Mouse (Mus musculus) forebrain, embryonic 16.5 days (tissue): ENCODE data around the gene Cux2. TPM values are rescaled to one million over a fixed set of nuclear protein-coding genes. Genes with fewer than 3 reads are reported as not detected.

Experiments
- ATAC-seq: fragments of 200-750 bp; cut with Nextera tagmentation; 2 replicates; pipeline ENCODE4 v1.8.0; 2017; ENCODE audit warnings: mild to moderate bottlenecking, moderate library complexity
- H3K27ac ChIP-seq: fragments of 300-500 bp; sonication (generic); 2 replicates; pipeline ENCODE4 v1.5.1; 2014; ENCODE audit warnings: low read length, control low read depth
- H3K27me3 ChIP-seq: fragments of 300-500 bp; sonication (generic); replicated peaks from 2 replicates; pipeline ENCODE4 v1.6.1; 2014; ENCODE audit warnings: low read length; ENCODE audit not compliant: control insufficient read depth, insufficient read depth
- H3K36me3 ChIP-seq: fragments of 300-500 bp; sonication (generic); 2 replicates; pipeline ENCODE4 v1.6.1; 2014; ENCODE audit not compliant: control insufficient read depth, insufficient read depth
- H3K4me1 ChIP-seq: fragments of 300-500 bp; sonication (generic); replicated peaks from 2 replicates; pipeline ENCODE4 v1.6.1; 2014; ENCODE audit warnings: low read length; ENCODE audit not compliant: control insufficient read depth, insufficient read depth
- H3K4me2 ChIP-seq: fragments of 300-500 bp; sonication (generic); 2 replicates; pipeline ENCODE4 v1.6.1; 2014; ENCODE audit warnings: mild to moderate bottlenecking, low read length, control low read depth
- H3K4me3 ChIP-seq: fragments of 300-500 bp; sonication (generic); replicated peaks from 2 replicates; pipeline ENCODE4 v1.5.1; 2014; ENCODE audit warnings: mild to moderate bottlenecking, low read length, control low read depth
- H3K9ac ChIP-seq: fragments of 300-500 bp; sonication (generic); replicated peaks from 2 replicates; pipeline ENCODE4 v1.6.1; 2014; ENCODE audit warnings: low read depth, low read length, control low read depth
- H3K9me3 ChIP-seq: fragments of 300-500 bp; sonication (generic); 2 replicates; pipeline ENCODE4 v1.6.1; 2016; ENCODE audit warnings: low read length; ENCODE audit not compliant: control insufficient read depth
- WGBS: fragments of 180-500 bp; shearing (Covaris S2); extraction: QIAGEN DNeasy Blood & Tissue Kit; methylation state at CpG from one replicate; pipeline ENCODE4 v1.1.7; 2014; 5-methylcytosine and 5-hydroxymethylcytosine counted together
- polyA plus RNA-seq: library from polyadenylated mRNA; unstranded; fragments of >200 nt; fragmentation: Nextera tagmentation; extraction: Ambion mirVana; gene quantifications from 2 replicates; pipeline ENCODE4 v1.2.1, GENCODE M21; 2015

Cux2 gene
- polyA plus RNA-seq, 1 experiment from 2014 or later = 32.0 TPM

DNA sequence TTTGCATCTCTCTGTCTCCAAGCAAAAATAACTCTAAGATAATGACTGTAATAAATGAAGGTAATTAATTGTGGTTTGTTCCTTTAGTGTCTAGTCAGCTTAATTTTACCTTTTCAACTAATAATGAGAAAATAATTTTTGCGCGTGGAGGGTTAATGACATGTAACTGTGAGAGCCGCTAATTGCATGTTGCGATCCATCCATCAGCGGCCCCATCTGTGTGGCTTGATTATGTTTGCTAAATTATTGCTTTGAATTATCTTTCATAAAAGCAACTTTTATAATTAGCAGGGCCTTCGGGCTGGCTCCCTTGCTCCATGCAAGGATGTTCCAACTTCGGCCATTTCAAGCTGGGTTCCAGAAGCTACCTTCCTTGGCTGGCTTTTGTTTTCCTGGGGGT, 130.7 kb downstream of the Cux2 start:
- no peak; the same call in 1 of the 2 replicates for ATAC-seq
- H3K4me2 ChIP-seq = no peak overlapping the region
- peaks cover 27% of the 10 kb centered on the region for H3K4me1 ChIP-seq
- whole genome bisulfite sequencing = 30% methylated on average over 7 of the region's 7 CpGs
- no peaks in the 10 kb centered on the region for H3K27me3 ChIP-seq
- no peak overlapping the region for H3K9ac ChIP-seq
- H3K36me3 ChIP-seq = no peaks in the 10 kb centered on the region
- no peak overlapping the region for H3K4me3 ChIP-seq
- H3K27ac ChIP-seq = 0 out of 2 replicates have a peak overlapping the region, but pooled peaks have one; percentile 44
- H3K9me3 ChIP-seq = no peaks in the 10 kb centered on the region

DNA sequence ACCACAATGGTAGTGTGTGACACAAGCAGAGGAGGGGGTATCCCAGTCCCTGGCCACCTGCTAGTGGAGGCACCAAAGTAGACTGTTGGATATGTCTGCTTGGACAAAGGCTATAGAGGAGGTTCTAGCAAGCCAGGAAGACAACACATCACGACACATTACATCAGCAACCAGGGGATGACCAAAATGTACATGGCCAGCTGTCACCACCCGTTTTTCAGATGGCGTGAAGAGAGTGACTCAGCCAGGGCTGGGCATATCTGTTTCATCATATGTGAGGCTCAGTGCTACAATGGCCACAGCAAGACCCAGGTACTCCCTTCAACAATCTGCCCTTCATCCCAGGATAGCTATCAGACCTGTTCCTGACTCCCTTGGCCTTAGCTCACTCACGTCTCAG, 133.1 kb downstream of the Cux2 start:
- ATAC-seq = no peak
- Histone ChIP-seq H3K9me3 (no peaks in the 10 kb centered on the region), H3K9ac (no peak overlapping the region), H3K4me2 (no peak overlapping the region), H3K27me3 (no peaks in the 10 kb centered on the region), H3K36me3 (no peaks in the 10 kb centered on the region), H3K27ac (no peak overlapping the region), H3K4me1 (peaks cover 23% of the 10 kb centered on the region), H3K4me3 (no peak overlapping the region)
- 90% methylated on average over 4 of the region's 4 CpGs for WGBS

DNA sequence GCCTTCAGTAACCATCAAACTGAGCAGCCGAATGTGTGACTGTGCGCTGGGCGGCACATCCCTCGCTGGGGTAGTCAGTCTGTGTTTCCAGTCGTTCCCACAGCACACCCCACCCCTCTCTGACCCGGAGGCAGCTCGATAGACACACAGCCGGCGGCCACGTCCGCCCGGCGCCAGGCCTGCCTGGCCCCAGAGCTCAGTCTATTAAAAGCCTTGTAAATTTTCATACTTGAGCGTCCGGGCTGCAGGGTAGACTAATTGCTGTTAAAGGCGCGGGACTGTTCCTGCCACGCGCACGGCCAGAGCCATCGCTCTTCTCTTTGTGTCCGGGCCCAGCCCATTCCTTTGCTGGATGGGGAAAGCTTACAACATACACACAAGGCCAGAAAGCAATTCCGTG, 135.9 kb downstream of the Cux2 start:
- Histone ChIP-seq H3K9me3 (no peaks in the 10 kb centered on the region), H3K27me3 (no peaks in the 10 kb centered on the region), H3K36me3 (no peaks in the 10 kb centered on the region), H3K9ac (0 out of 2 replicates have a peak overlapping the region, but pooled peaks have one; percentile 17), H3K4me1 (peaks cover 7% of the 10 kb centered on the region), H3K4me2 (no peak overlapping the region), H3K27ac (no peak overlapping the region), H3K4me3 (no peak overlapping the region)
- ATAC-seq = peak; percentile 20; the same call in 1 of the 2 replicates
- WGBS = 36% methylated on average over 23 of the region's 23 CpGs

DNA sequence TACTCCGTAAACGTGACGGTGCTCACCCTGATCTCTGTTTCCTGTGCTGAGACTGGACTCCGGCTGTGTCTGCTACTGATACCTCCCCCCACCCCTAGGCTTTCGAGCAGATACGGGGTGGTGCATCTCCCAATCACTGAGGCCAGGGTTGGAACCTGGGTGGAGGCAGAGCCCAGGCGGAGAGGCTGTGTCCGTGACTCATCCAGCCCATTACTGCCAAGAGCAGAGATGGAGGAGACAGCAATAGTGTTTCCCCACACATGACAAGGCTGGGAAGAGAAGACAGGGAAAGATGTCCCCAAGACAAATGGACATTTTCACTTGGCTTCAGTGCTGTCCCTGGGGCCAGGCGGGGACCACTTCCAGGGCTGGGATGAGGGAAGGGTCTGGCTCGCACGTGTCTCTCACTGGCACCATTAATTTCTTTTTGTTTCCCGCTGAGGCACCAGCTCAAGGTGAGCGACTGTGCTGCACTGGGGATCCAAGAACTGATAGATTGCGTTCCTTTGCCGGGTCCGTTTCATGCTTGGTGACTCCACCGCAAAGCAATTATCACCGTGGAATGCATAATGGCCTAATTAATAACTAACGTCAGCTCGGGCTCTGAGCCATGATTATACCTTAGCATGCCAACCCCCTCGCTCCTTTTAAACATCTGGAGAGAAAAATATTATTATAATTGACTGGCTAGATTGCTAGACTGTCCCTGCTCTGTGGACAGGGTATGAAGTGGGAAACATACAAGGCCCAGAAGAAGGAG, 140.5 kb downstream of the Cux2 start:
- Histone ChIP-seq H3K27ac (no peak overlapping the region), H3K9ac (no peak overlapping the region), H3K4me1 (peaks cover 11% of the 10 kb centered on the region), H3K36me3 (no peaks in the 10 kb centered on the region), H3K4me3 (no peak overlapping the region), H3K9me3 (no peaks in the 10 kb centered on the region), H3K4me2 (no peak overlapping the region), H3K27me3 (no peaks in the 10 kb centered on the region)
- WGBS = 61% methylated on average over 21 of the region's 21 CpGs
- ATAC-seq = no peak

DNA sequence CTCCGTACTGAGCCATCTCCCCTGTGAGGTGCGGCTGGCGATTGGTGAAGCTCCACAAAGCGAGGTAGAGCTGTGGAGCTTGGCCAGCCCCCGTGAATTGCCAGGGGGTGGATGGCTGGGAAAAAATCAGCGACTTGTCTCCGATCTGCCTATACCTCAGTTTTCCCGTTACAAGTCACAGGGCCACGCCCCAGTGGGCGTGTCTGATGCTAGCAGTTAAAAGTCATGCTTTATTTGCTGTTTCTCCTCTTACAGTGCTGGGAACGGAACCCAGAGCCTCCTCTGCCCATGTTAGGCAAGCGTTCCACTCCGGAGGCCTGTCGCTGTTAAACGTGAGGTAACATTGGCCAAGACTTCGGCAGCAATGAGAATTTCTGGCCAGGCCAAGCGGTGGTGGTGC, 144.2 kb downstream of the Cux2 start:
- no peak overlapping the region for H3K9ac ChIP-seq
- no peak overlapping the region for H3K4me3 ChIP-seq
- no peaks in the 10 kb centered on the region for H3K9me3 ChIP-seq
- WGBS = 81% methylated on average over 17 of the region's 17 CpGs
- no peaks in the 10 kb centered on the region for H3K36me3 ChIP-seq
- H3K27me3 ChIP-seq = no peaks in the 10 kb centered on the region
- H3K4me2 ChIP-seq = no peak overlapping the region
- peak overlapping the region; percentile 73 for H3K27ac ChIP-seq
- peaks cover 26% of the 10 kb centered on the region for H3K4me1 ChIP-seq
- no peak for ATAC-seq

DNA sequence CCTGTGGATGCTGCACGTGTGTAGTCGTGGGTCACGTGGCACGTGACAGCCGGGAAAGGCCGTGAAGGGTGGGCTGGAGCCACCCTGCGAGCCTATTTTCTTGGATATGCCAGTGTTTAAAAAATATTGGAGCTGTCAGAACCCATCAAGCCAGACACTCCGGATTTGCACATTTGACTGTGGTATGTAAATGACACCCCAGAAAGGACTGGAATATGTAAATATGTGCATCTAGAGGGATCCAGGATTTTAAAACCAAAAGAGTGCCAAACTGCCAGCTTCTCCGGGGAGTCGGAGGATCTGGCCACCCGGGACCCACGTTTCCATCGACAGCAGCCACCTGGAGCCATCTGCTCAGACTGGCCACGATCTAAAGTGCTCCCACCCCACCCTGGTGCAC, 145.1 kb downstream of the Cux2 start:
- peak; percentile 78 for ATAC-seq
- Histone ChIP-seq H3K4me2 (no peak overlapping the region), H3K4me1 (peaks cover 26% of the 10 kb centered on the region), H3K36me3 (no peaks in the 10 kb centered on the region), H3K27ac (peak overlapping the region; percentile 73), H3K4me3 (no peak overlapping the region), H3K27me3 (no peaks in the 10 kb centered on the region), H3K9me3 (no peaks in the 10 kb centered on the region), H3K9ac (no peak overlapping the region)
- 52% methylated on average over 14 of the region's 14 CpGs for WGBS

DNA sequence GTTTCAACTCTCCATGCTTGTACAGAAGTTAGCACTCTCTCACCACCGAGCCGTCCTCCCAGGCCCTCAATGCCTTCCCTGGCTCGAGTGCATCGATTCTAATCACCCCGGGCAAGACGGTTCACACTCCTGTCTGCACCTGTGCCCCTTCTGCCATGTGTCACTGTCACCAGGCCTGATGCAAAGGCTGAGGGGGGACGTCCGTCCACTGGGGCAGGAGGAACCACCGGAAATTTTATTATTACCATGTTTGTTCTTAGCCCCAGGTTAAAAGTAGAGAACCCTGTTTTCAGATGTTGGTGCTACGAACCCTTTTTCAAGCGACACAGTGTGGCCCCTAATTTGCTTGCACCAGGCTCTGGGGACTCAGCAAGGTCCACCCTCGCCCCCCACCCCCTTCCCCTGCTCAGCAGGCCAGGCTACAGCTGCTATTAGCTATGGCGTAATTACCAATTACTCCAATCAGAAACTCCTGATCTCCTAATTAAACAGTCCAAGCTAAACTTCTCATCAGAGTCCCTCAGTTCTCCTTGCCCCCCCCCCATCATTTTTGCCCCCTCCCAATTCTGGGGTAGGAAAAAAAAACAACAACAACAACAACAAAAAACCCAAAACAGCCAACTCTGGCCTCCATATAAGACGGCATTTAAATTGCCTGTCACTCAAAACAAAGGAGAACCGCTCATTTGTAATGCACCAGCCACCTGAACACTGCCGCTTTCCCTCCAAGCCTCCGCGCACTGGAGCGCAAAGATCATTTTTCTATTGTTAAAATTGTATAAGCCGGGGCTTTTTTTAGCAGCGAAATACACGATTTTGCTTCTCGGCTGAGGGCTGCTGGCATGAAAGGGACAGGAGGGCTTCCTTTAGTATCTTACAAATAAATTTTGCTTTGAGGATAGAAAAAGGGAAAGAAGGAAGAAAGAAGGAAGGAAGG, 146.8 kb downstream of the Cux2 start:
- H3K4me1 ChIP-seq = peaks cover 26% of the 10 kb centered on the region
- H3K9me3 ChIP-seq = no peaks in the 10 kb centered on the region
- 13% methylated on average over 23 of the region's 23 CpGs for WGBS
- H3K27me3 ChIP-seq = no peaks in the 10 kb centered on the region
- no peak overlapping the region for H3K4me3 ChIP-seq
- peak overlapping the region; percentile 33; the same call in 1 of the 2 replicates for H3K9ac ChIP-seq
- H3K4me2 ChIP-seq = 0 out of 2 replicates have a peak overlapping the region, but pooled peaks have one; percentile 28
- no peak for ATAC-seq
- peak overlapping the region; percentile 57 for H3K27ac ChIP-seq
- H3K36me3 ChIP-seq = no peaks in the 10 kb centered on the region

DNA sequence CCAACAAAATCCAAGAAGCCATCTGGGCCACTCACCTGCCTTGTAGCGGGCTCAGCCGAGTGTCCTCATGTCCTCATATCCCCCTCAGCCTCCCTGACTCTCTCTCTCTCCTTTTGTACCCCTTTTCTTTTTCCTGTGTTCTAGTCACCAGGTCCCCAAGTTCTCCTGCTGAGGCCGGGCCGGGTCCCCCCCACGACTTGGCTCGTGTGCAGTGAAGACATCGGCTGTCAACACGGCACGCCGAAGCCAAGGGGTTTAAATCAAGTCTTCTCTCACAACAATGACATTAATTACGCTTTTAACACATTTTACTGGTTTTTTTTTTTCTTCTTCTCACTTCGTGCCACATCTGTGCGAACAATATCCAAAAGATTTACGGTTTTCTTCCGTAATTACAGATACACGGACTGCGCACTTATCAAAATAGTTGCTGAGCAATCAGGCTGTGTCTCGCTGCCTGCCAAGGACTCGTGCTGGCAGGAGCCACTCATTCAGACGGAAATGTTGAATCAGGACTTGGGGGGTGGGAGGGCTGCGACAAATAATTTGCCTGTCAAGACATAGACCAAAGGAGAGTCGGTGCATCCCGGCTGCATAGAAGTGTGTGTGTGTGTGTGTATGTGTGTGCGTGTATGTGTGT, 154.7 kb downstream of the Cux2 start:
- H3K36me3 ChIP-seq = no peaks in the 10 kb centered on the region
- no peaks in the 10 kb centered on the region for H3K9me3 ChIP-seq
- H3K4me3 ChIP-seq = peak overlapping the region; percentile 18
- 11% methylated on average over 24 of the region's 24 CpGs for WGBS
- H3K9ac ChIP-seq = peak overlapping the region; percentile 42
- H3K27me3 ChIP-seq = no peaks in the 10 kb centered on the region
- peak; percentile 72 for ATAC-seq
- peak overlapping the region; percentile 81 for H3K27ac ChIP-seq
- peaks cover 37% of the 10 kb centered on the region for H3K4me1 ChIP-seq
- H3K4me2 ChIP-seq = peak overlapping the region; percentile 35

DNA sequence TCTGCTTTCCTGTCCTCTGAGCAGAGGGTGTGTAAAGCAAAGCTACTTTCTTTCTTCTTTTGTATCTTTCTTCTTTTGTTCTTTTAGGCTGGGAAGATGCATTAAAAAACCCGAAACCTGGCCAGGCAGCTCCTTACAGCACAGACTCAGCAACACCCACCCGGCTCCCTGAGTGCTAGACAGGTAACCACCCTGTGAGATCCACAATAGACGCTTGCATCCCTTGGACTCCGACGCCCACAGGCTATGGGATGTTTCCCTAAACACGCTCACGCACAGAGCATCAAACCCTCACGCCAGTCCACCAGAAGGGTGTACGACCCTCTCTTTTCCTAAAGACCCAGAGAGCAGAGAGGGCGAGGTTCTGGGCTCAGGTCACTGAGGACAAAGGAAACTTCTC, 155.3 kb downstream of the Cux2 start:
- no peak for ATAC-seq
- Histone ChIP-seq H3K4me3 (peak overlapping the region; percentile 18), H3K4me1 (peaks cover 43% of the 10 kb centered on the region), H3K27ac (peak overlapping the region; percentile 81), H3K27me3 (no peaks in the 10 kb centered on the region), H3K9ac (peak overlapping the region; percentile 42), H3K4me2 (peak overlapping the region; percentile 35), H3K36me3 (no peaks in the 10 kb centered on the region), H3K9me3 (no peaks in the 10 kb centered on the region)
- 32% methylated on average over 10 of the region's 10 CpGs for WGBS
